Mouse (Mus musculus) olfactory bulb, adult 2 months (tissue): ENCODE data around the gene Dkkl1.

Experiments used
- CTCF ChIP-seq: fragments of 200-500 bp; IDR thresholded peaks from 2 replicates; pipeline ENCODE4 v1.5.1; 2012; ENCODE audit warnings: low read depth, mild to moderate bottlenecking, low read length, moderate library complexity; ENCODE audit not compliant: insufficient read depth
- POLR2A ChIP-seq: fragments of 200-500 bp; IDR thresholded peaks from 2 replicates; pipeline ENCODE4 v1.6.1; 2012; ENCODE audit warnings: mild to moderate bottlenecking, low read depth, low read length, moderate library complexity; ENCODE audit not compliant: insufficient read depth

GRCm38 (mm10) chr7:45204380-45205143, 7.4 kb downstream of the Dkkl1 start, which contains the start of gene Ccdc155:
- TF ChIP-seq CTCF, result no peak
- peak; percentile 54; the same call in 1 of the 2 replicates for TF ChIP-seq POLR2A
